Mouse (Mus musculus) CD4-positive helper T cell, adult 2 months (primary cell): Measurements from ENCODE around the gene Disp1.

Experiments used
- DNase-seq: peaks from one replicate; pipeline ENCODE4 v3.0.0-alpha.2; 2012; ENCODE audit warnings: low read depth, missing footprints, low spot score

The Disp1 gene

DNA sequence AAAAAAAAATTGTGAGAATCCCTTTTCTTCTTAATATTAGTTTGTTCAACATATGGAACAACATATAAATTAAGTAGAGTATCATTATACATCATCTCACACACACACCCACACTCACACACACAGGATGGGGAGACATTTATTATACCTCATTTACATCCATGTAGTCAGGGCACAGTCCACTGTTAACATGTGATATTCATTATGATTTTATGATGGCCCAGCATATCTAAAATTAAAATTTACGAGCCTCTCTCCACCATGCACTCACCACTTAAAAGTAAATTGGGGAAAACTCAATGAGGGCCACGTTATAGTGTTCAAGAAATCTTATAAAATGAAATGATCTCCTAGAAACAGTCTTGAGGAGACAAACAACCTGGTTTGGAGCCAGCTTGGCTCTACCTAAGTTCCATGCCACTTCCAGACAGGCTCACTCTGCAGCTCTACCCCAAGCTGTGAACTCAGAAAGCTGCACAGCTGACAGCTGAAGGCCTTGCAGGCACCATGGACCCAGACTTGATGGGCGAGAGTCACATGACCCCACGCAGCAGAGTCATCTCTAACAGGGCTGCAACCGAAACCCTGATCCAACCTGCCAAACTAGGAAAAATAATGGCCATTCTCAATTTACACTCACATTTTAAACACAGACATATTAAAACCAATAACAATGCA is 57.7 kb downstream of the Disp1 start:
- no peak for DNase-seq

GRCm38 (mm10) chr1:183161057-183161456 is 60.3 kb downstream of the Disp1 start:
- no peak for DNase-seq

DNA sequence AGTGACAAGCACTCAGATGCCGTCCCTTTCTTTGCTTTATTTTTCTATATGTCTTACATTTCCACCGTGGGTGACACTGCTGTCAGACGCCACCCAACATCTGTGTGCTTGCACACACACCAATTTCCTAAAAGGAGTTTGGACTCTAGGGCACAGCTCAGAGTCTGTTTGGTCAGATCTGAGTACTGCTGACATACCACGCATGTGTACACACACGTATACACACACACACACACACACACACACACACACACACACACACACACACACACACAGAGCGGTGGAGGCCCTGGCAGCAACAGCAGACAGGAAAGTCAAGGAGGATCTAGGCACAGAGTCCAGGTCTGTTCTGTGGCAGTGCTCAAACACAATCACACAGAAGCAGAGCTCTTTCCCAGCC is 61.1 kb downstream of the Disp1 start:
- no peak for DNase-seq

DNA sequence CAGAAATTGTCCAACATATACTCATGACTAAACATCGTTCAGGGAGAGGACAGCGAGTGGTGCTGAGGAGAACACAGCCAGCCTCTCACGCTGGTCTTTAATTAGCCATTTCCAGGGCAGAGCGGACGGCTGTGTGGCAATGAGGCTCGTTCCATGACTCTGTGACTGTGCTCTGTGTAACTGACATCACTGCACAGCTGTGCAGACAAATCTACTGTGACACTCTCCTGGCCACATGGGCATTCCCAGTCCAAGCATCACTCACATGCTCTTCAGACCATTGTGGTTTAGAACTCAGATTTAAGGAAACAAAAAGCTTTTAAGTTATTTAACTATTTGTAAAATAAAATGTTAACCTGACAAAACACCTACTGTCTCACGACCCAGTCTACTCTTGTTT is 62.1 kb downstream of the Disp1 start:
- DNase-seq, result no peak

GRCm38 (mm10) chr1:183155600-183155999 is 65.7 kb downstream of the Disp1 start:
- no peak for DNase-seq

- DNase-seq, result peak; percentile 27
These were observed 66.8 kb downstream of the Disp1 start for GRCm38 (mm10) chr1:183154296-183155204.

DNA sequence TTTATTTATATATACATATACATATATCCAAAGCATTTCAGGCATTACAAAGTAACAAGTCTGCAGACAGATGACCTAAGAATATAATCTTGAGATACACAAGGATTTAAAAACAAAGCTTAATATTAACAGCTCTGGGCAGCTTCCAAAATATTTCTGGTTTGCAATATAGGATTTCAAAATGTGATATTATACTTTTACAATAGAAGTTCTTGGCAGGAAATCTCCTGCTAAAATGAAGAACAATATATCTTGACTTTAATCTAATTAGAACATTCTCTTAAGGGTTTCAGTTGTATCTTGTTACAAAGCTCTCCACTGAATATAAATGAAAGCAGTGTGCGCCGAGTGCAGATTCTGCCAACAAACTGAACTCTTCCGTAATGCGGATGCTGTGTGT is 68.0 kb downstream of the Disp1 start:
- no peak for DNase-seq

DNA sequence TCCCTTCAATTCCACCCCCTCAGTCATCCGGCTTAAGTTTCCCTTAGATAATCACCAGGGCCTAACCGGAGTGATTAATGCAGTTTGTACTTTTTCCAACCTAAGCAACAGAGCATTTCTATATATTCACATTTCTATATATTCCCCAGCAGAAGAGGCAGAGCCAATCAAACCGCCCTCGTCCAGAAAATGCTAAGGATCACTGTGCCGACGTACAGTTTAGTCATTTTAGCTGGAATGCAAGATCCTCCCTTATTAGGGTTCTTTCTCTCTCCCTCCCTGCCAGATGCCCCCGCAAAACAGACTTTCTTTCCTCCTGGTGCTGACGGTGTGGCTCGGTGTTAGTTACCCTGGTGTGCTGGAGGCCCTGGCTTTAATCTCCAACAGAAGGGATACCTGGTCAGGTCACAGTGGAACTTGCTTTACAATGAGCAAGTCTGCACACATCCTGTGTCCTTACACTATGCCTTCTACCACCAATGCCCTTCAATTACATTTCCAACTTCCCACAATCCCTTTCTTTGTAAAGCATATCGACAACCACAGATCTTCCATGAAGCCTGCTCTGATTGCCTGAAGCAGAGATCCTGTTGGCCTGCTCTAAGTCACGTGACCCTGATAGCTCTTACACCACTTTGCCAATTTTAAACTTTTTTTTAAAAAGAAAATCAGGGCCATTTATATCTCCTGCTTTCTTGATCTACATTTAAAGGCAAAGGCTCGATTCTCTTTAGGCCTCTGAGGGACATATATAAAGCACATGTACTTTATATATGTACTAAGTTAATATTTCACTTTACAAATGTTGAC is 69.6 kb downstream of the Disp1 start:
- DNase-seq, result no peak

DNA sequence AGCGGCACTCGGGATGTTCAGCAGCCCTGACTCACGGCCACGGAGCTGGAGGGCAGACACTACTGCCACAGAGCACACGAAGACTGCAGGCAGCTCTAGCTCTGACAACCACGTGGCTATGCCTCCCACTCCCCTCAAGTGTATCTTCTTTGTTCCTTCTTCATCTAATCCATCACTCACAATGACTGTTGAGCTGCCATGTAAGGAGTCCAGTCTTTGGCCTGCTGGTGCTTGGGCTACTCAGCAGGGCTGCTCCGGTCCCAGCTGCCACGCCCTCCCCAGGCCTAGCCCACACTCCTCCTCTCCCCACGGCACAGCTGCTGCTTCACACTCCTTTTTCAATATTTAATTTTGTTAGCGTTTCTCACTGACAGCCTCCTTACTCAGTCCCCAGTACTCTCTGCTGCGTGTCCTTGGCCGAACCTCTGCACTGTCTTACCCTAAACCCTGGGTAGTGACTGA is 70.9 kb downstream of the Disp1 start:
- DNase-seq, result no peak

GRCm38 (mm10) chr1:183149571-183150105 is 71.7 kb downstream of the Disp1 start:
- no peak for DNase-seq

DNA sequence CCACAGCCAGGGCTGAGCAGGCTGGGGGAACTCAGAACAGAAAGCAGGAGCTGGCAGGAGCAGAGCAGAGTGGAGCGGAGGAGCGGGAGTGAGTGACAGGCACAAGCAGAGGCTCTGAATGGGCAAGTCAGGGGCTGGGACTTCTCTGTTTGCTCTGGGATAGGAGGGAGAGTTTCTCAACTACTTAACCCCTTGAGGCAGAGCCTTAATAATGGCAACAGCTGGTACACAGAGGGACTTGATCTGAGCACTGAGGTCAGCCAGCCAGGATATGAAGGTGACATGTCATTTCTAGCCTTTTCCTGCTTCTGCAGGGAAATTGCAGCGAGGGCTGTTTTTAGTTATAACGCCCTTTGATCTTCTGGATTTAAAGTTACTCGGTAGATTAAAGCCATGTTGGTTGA is 73.9 kb downstream of the Disp1 start:
- DNase-seq, result peak; percentile 42

DNA sequence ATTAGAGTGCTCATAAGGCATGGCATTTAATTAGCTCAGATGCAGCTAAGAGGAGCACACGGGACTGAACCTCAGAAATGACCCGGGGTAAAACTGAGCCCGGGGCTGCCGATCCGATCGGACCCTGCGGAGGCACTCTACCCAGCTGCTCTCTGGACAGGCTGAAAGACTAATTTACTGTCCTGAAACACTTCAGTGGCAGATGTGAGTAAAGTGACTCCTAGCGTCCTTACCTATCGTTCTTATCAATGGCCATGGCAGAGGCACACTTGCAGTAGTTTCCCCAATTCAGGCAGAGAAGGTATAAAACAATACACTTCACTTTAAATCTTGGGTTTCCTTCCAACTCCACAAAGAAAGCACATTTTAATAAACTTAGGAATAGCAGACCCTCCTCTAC is 74.5 kb downstream of the Disp1 start:
- no peak for DNase-seq

- DNase-seq, result no peak
These were observed 75.1 kb downstream of the Disp1 start for GRCm38 (mm10) chr1:183146102-183146735.

- peak; percentile 20 for DNase-seq
These were observed 76.6 kb downstream of the Disp1 start for GRCm38 (mm10) chr1:183144602-183145205.

- no peak for DNase-seq
These were observed 78.1 kb downstream of the Disp1 start for GRCm38 (mm10) chr1:183143246-183143645.

DNA sequence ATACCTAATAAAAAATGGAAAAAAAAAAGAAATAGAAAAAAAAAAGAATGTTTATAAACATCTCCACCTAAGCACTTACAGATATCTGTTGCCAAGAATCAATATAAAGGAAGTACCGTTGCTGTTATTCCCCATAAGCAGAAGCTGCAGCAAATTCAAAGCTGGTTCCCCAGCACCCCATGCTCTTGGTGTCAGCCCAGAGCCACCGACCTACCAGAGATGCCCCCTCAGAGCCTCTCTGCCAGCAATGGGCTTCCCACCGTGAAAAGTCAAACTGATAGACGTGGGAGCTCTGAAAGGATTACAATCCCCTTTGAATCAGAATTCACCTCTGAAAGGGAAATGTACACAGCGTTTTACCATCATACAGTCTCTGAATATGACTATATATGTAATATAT is 78.8 kb downstream of the Disp1 start:
- DNase-seq, result no peak

- no peak for DNase-seq
These were observed 80.0 kb downstream of the Disp1 start for GRCm38 (mm10) chr1:183141329-183141728.

DNA sequence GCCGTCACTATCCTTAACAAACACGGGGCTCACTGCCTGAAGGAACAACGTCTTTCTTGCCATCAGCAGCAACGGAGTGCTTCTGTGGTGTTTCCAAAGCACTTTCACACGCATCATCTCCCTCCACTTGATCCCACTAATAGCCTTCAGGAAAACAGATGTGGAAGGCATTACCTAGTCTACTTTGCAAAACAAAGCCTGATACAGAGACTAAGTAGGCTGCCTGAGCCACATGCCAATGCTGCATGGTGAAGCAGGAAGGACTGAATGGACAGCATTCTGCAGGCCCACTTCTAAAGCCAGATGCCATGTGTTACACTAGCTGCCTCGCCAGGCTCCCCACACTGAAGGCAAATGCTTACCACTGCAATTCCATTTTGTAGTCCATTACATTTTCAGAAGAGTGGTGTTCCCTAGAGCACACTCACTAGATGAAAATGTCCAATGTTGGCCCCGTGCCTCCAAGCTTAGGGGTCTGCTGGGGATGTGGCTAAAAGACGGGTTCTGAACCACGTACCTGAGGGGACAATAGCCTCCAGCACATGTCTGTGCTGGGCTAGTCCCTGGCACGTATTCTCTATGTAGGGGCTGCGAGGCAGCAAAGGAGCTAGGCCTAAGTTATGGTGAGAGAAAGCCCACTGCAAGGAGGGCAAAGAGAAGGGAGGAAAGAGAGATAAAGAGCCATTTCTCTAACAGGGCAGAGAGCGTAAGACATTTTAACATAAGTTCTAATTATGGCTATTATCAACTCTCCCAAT is 80.6 kb downstream of the Disp1 start:
- no peak for DNase-seq

DNA sequence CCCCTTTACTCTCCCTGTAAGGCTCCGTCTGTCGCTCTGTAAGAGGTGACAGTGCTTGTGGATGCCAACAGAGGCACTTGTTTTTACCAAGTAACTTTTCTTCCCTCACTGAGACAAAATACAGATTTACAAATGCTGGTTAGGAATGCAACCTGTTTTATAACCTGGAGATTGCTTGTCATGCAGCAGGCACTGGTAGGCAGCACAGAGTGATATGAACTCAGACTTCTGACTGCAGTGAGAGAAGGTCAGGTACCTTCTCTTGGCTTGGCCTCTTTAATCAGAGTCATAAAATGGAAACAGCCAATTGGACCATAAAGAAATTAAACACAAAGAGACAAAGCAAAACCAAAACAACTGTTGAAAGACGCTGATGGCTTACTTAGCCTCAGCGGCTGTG is 83.2 kb downstream of the Disp1 start:
- DNase-seq, result no peak

DNA sequence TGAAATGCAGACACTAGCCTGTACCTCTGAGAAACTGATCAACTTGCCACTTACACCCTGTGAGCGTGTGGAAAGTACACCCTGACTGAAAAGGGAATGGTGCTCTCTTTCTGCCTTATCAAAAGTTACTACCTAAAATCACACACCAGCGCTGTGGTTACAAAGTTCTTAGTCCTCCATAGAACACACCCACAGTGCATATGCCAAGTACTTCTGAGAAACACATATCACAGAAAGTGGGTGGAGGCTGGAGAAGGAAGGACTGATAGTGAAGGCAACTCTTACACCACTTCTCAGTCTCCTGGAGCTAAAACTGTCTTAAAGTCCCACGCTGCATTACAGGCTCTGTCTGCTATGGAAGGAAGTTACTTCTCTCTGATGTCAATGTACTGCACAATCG is 86.9 kb downstream of the Disp1 start:
- DNase-seq, result peak; percentile 55
